Mouse (Mus musculus) adrenal gland, postnatal 36 days (tissue): Measurements from ENCODE around the gene Trmt1l. TPM values are rescaled to one million over a fixed set of nuclear protein-coding genes. Genes with fewer than 3 reads are reported as not detected.
"Not testable (repeated sequence)": the region's sequence is repeated elsewhere in the genome, so short reads cannot be mapped to it uniquely, and the experiment has no call there.

ENCODE experiments used
- DNase-seq, 2 experiments: peaks; one replicate each; pipeline ENCODE4 v3.0.0; 2021; ENCODE audit warnings: mixed read lengths in 1 of 2
- long read RNA-seq, 2 experiments: library from polyadenylated mRNA; stranded (forward); transcript quantifications; one replicate each; pipeline ENCODE4 v2.0.0; 2021; ENCODE audit warnings: borderline sequencing depth in 2 of 2
- total RNA-seq, 2 experiments: library from RNA; stranded (reverse); gene quantifications; 2 replicates each; pipeline ENCODE4 v1.2.3; 2021

Gene Trmt1l
- 10 to 100 TPM; 25.5 to 31.9 TPM for total RNA-seq
- long read RNA-seq, experiment 1, transcript Trmt1l-201 (15 exons, 2,749 nt), result major isoform, 16 of 25 reads
- long read RNA-seq, experiment 1, partial matches to known transcripts, result 3 of 25 reads
- long read RNA-seq, experiment 1, other reads (novel, unspliced or antisense), result 6 of 25 reads
- long read RNA-seq, experiment 2, partial matches to known transcripts, result 1 of 4 reads
- long read RNA-seq, experiment 2, other reads (novel, unspliced or antisense), result 1 of 4 reads

DNA sequence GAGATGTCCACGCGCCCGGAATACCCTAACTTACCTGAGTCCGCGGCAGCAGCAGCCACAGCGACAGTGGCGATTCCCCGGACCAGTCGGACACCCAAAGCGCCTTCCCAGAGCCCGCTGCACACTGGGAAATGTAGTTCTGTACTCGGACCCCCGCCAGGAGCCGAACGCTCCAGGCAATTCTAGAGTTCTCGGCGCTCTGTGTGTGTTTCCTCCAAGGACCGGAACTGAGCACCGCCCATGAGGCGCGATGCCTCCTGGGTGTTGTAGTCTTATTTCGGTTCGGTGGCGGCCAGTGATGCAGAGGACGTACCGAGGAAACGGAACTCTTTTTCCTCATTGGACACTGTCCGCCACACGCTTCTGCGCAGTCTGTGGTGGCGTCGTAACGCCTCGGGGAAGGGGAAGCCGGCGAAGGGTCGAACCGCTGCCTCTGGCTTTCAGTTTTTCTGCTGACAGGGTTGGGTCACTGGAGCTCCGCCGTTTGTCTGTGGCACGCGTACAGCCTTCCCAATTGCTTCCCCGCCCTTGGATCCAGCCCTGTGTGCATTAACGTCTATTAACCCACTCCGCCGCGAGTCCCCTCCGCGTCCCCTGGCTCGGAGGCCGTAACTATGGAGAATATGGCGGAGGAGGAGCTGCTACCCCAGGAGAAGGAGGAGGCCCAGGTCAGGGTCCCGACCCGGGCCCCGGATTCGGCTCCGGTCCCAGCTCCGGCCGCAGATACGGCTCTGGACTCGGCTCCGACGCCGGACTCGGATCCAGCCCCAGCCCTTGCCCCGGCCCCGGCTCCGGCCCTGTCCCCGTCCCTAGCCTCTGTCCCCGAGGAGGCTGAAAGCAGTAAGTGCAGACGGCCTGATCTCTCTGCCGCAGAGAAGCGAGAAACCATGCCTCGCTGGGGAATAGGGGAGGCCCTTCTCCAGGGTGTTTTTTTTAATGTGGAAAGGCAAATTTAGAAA, at the start of gene Trmt1l, which contains the start of gene Swt1:
Trmt1l (plus strand) TSS at position 280 of the 959 bp plus-strand sequence.
Swt1 (minus strand) TSS at position 193 of the 959 bp plus-strand sequence.
- DNase-seq, result peak; percentile 97

DNA sequence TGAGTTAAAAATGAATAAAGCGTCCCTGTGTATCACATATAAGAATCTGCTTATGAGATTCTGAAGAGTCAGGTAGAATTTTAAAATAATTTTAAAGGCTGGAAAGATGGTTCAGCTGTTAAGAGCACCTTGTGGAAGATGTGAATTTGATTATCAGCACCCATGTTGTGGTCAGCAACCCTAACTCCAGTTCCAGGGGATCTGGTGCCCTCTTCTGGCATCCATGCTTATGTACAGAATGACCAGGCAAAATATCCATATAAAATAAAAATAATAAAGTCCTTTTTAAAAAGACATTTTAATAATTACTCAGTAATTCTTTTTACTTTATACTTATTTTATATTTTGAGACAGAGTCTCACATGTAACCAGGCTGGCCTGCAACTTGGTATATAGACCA, 38.3 kb upstream of the Trmt1l start:
- DNase-seq, result peak; percentile 16 to 53

DNA sequence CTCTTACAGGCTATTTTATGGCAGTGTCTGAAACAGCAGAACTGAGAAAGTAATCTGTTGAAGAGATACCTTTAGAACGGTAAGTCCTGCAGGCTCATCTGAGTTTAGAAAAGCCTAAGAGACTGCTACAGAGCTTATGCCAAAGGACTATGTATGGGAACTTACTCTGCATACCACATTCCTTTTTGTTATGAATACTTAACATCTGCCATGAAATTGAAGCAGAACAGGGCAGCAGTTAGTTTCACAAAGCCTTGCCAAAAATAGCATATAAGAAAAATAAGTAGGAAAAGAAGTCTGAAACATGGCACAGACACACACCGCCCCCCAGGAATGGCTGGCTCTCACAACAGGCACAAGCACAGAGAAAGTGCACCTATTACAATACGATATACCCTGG, 18.5 kb upstream of the Trmt1l start:
- no peak for DNase-seq

DNA sequence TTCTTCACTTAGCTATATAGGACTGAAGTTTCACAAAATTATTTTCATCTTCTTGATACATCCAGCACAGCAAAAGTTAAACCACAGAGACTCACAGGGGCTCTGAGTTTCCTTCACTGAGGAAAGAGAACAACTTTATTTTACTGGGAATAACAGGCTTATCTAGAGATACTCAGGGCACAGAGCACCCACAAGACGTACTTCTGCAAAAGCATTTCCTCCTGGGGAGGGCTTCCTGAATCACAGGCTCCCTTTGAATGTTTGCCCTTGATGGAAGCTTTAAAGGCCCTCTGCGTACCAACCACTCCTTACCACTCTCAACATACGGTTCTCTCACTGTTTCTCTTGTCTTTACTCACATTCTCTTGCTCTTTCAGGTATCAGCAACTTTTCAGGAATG, 6.2 kb upstream of the Trmt1l start:
- no peak for DNase-seq

DNA sequence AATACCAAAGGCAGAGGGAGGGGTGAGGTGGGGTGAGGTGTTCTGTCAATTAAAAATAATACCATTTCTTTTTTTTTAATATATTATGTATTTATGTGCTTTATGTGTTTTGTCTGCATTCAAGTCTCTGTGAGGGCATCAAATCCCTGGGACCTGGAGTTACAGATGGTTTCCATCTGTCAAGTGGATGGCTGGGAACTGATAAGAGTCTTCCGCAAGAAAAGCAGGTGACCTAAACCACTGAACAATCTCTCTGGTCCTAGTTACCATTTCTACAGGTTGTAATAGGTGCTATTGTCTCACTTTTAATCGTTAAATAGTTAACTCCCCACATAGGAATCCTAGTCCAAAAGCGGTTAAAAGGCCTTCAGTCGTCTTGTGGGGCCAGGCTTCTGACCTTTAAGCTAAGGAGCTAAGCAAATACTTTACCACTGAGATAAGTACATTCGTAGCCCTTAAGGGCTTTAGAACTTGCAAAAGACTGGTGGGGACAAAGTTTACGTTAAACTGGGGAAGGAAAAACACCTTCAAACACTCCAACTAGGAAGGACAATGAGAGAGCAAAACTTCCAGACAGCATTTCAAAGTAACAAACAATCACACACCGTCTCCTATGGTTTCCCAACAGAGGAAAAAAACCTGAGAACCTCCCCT, 1.3 kb upstream of the Trmt1l start:
- no peak for DNase-seq

DNA sequence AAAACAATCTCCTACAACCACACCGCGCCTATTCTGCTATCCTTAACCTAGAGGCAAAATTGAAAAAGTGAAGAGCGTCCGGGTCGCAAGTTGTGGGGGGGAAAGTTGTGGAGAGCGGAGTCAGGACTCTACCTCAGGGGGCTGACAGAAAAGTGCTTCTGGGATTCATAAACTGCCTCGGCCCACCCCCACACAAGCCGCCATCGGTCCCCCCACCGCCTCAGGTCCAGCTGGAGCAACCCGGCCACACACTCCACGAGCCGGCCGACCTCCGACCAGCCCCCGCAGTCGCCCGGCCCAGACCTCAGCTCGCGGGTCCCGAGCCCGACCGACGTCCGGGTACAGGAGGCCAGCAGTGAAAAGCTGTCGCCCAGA, 467 bp upstream of the Trmt1l start:
- no peak for DNase-seq

DNA sequence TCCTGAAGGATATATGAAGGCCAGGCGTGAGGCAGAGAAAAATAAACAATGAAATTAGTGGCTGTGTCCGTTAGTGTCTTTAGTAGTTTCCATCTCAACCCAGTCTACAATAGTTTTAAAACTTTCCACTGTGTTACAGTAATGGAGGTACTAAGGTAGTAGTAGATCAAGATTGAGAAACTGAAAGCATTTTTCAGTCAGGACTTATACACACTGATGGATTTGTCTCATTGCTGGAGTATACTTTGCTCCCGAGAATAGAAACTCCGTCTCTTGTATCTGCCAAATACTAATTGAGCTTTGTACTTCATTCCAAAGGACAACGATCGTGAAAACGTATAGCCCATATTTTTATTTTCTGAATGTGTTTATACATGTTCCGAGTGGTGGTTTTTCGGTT, 974 bp downstream of the Trmt1l start:
- DNase-seq, result no peak

DNA sequence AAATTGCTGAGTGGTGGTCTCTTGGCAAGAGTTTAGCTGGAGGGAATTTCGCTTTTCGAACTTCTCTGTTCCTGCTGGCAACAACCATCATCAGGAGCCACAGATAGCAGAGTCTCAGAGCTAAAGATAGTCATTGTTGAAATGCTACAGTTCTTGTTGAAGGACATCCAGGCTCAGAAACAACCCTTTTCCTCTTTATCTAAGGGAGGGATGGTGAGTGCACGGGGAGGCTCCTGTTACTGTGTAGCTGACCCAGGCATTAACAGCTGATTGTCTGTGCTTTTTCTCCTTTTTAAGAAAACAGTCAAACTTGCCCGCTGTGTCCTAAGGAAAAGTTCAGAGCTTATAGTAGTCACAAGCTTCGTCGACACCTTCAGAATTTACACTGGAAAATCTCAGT, 7.1 kb downstream of the Trmt1l start:
- DNase-seq, result no peak

DNA sequence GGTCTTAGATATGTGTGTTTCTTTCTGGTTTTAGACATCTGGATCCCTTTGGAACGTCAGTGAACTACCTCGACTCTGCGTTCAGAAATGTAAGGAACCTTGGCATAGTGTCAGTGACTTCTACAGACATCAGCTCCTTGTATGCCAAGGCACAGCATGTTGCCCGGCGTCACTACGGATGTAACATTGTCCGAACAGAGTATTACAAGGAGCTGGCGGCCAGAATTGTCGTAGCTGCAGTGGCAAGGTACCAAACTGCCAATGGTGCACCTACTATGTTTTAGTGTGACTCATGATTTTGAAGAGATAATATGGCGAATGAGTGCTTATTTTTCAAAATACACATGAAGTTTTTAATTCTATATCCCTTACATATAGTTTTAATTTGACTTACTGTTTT, 21.5 kb downstream of the Trmt1l start:
- DNase-seq, result no peak

DNA sequence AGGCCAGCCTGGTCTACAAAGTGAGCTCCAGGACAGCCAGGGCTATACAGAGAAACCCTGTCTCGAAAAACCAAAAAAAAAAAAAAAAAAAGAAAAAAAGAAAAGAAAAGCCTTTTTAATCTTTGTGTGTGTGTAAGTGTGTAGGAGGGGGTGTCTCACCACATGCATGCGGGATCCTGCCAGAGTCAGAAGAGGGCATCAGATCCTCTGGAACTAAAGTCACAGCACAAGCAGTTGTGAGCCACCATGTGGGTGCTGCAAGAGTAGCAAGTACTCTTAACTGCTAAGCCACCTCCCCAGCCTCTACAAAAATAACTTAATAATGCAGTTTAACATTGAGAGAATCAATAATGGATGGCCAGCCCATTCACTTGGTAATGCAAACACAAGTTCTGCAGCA, 22.5 kb downstream of the Trmt1l start:
- no peak for DNase-seq

DNA sequence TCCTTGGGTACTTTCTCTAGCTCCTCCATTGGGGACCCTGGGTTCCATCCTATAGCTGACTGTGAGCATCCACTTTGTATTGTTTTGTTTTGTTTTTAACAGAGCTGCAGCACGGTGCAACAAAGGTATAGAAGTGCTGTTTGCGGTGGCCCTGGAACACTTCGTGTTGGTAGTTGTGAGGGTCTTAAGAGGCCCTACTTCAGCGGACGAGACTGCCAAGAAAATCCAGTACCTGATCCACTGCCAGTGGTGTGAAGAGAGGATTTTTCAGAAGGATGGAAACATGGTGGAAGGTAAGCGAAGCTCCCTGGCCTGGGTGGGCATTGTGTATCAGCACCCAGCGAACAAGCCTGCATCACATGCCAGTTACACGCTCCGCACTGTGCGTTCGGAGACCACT, 23.6 kb downstream of the Trmt1l start:
- no peak for DNase-seq

DNA sequence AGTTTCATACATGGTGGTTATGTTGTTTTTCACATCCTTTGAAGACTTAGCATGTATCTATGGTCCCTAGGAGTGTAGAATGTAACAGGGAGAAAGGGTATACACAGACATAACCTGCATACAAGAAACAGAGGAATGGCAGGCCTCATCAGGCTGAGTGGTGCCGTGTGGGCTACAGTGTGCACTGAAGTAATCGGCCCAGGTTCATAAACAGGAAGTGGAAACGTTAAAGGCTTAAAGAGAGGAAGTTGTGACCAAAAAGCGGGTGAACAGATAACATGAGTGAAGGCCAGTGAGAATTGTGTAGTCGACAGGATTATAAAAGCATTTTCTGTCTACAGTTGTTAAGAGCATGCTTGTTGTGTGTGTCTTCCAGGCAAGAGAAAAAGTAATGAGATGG, 28.7 kb downstream of the Trmt1l start:
- no peak for DNase-seq

DNA sequence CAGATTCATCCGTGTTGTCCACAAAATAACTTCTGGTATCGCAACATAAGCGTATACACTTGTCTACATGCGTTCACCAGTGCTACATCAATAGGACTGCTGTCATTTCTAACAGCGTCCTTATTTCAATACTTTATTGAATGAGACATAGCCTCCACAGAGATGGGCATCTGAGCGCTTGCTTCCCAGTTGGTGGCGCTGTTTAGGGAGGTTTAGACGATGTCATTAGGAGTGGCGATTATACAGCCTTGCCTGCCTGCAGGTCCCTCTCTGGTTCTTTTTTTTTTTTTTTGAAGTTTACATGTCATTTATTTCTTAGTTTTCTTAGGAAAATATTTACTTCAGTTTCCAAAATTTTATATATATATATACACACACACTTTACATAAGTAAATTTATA, 32.9 kb downstream of the Trmt1l start:
- DNase-seq, result peak; percentile 10 to 24

DNA sequence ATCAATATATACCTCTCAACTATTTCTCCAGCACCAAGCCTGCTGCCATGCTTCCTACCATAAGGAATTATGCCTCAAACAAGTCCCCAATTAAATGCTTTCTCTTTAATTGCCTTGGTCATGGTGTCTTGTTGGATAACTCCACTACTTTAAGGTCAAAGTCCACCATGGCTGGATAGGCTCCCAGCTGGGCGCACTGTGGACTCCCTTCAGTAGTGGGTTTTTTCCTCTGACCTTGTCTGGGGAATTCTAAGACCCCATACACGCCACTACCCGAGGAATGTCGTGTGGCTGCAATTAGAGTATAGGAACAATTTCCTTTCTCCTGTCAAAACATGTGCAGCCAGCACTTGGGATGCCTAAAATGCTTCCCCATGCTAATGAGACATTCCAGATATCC, 36.6 kb downstream of the Trmt1l start:
- no peak for DNase-seq

DNA sequence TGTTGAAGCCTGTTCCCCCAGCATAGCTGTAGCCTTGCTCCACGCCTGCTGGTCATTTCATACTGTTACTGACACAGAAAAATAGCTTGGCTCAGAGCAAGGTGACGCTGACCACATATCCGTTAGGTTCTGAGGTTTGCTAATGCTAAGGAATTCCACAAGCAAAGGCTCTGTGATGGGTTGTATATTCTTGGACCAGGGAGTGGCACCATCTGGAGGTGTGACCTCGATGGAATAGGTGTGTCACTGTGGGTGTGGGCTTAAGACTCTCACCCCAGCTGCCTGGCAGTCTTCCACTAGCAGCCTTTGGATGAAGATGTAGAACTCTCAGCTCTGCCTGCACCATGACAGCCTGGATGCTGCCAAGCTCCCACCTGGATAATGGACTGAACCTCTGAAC, 38.2 kb downstream of the Trmt1l start:
- DNase-seq, result no peak

DNA sequence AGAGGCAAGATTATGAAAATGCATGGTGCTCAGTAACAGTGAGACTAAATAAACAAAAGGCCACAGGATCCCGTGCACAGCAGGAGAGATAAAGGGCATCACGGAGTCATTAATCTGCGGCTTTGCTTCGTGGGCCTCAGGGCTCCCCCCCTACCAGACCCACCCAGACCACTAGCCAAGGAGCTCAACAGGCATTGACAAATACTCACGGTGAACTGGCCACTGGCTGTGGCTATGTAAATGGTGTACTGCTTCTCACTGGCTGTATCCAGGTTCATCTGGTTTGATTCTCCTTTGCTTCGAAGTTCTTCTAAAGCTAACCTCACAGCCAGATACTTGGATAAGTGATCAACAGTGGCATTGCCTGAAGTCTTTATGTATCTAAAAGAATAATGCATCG, 43.1 kb downstream of the Trmt1l start:
- no peak for DNase-seq

DNA sequence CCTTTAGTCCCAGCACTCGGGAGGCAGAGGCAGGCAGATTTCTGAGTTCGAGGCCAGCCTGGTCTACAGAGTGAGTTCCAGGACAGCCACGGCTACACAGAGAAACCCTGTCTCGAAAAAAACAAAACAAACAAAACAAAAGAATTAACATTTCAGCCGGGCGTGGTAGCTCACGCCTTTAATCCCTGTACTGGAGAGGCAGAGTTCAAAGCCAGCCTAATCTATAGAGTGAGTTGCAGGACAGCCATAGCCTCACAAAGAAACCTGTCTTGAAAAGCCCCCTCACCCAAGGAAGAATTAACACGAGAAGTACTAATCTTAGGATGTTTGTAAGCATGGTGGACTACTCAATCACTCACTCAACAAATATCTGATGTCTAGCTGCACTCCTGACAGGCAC, 44.0 kb downstream of the Trmt1l start:
- not testable (repeated sequence) for DNase-seq

DNA sequence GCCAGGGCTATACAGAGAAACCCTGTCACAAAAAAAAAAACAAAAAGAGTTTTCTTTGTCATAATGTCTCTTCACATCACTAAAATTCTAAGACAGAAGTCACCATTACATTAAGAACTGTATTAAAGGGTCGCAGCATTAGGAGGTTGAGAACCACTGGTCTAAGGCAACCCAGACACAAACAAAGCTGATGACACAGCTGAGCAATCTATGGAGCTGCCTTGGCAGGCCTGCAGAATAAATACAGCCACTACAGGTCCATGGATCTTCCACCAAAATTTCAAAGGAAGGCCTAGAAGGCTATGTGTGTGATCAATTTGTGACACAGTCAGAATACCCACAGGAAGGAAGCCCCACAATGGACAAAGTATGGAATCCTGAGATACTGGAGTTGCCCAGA, 54.2 kb downstream of the Trmt1l start:
- DNase-seq, result no peak

DNA sequence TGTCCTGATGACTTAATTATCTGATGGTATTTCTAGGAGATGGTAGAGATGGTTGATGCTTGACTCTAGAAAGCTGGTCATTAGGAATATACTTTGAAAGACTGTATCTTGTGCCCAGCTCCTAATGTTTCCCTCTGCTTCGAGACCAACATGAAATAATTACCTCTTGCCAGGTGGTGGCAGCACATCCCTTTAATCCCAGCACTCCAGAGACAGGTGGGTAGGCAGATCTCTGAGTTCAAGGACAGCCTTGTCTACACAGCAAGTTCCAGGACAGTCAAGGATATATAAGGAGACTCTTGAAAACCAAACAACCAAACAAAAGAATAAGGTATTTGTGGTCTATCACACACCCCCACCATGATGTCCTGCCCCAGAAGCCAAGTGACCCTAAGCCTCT, 55.2 kb downstream of the Trmt1l start:
- DNase-seq, result peak in 1 of 2 experiments; percentile 44

DNA sequence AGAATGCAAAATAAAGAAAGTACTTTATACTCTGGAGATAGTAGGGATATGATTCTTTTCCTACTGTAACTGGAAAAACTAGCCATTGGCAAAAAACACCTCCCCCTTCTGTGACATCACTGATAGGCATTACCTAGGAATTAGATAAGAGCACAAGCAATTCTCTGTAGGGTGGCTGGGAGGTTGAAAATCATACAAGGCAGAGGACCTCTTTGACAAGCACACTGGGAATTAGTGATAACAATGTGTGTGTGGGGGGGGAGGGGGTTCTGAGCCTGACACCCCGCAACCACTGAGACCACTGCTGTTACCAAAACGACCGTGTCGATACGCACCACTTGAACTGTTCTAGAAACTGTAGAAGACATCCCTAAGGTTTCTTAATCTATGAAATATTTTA, 56.4 kb downstream of the Trmt1l start:
- no peak for DNase-seq

DNA sequence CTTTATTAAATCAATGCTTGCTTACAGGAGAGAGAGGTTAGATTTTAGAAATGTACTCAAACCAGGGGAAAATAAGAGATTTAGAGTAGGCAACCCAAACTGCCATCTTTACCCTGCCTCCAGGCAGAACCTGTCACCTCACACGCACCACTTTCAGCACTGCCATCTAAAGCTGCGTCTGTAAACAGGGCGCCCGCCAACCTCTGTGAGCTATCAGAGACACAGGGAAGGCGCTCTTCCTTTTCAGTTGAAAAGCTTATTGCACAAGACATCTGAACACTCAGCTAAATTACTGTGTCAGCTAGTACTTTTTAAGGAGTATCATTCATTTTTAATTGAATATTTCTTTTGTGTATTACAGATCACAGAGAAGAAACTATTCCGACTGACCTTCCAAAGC, 61.5 kb downstream of the Trmt1l start:
- peak in 1 of 2 experiments; percentile 32 for DNase-seq

DNA sequence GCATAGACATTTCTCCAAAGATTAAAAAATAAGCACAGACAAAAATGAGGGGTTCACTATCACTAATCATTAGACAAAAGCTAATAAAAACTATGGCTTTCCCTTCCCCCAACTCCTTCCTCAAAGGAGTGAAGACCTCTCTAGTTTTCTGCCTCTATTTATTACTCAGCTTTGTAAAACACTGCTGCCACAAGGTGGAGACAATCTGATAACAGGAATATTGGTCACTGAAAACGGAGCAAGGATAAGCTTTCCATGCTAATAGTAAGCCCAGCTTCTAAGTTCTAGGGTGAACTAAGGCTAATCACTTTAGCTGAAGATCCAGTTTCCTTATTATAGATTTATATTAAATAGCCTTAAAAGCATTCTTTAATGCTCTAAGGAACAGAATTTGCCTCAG, 64.1 kb downstream of the Trmt1l start:
- DNase-seq, result no peak

DNA sequence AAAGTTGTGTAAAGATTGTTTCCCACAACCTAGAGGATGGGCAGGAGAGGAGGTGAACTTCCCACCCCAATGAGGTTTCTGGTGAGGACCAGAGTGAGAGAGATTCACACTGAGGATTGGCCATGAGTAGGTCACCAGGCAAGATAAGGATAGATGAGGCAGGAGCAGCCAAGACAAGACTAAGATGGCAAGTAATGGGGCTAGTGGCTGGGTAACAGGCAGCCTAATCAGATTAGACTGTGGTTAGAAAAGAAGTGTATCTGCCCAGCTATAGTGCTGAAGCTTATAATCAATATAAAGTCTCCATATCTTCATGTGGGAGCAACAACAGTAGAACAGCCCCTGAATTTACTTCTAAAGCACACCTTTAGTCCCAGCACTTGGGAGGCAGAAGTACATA, 65.5 kb downstream of the Trmt1l start:
- DNase-seq, result no peak
